Mouse (Mus musculus): ENCODE data around the gene Otud3. TPM values are rescaled to one million over a fixed set of nuclear protein-coding genes. Genes with fewer than 3 reads are reported as not detected.
"Not testable (repeated sequence)": the region's sequence is repeated elsewhere in the genome, so short reads cannot be mapped to it uniquely, and the experiment has no call there.

The Otud3 gene
- 10 to 100 TPM in 1 of 4 experiments, 1 to 10 TPM in 3; 9.6 to 14.6 (median 9.9) TPM for total RNA-seq (2022)

- DNase-seq (ENCODE audit: low spot score) = peak; percentile 93
Observed at GRCm38 (mm10) chr4:138913797-138914196, at the start of gene Otud3. Gene Otud3, minus strand, starts transcription at chr4:138913945.

DNA sequence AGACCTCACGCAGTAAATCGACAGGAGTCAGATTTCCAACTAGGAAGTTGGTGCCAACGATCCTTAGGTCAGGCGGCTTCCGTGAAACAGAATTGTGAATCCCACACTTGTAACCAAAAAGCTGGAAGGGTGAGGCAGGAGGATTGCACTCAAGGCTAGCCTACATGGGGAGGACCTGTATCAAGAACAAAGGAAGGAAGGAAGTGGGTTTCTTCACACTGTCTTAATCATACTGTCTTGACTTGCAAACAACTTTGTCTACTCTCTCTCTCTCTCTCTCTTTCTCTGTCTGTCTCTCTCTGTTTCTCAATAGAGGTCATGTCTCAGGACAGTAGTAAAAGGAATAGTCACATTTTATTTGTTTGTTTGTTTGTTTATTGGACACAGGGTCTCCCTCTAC is 49.0 kb upstream of the Otud3 start:
- DNase-seq (ENCODE audit: low spot score) = no peak

DNA sequence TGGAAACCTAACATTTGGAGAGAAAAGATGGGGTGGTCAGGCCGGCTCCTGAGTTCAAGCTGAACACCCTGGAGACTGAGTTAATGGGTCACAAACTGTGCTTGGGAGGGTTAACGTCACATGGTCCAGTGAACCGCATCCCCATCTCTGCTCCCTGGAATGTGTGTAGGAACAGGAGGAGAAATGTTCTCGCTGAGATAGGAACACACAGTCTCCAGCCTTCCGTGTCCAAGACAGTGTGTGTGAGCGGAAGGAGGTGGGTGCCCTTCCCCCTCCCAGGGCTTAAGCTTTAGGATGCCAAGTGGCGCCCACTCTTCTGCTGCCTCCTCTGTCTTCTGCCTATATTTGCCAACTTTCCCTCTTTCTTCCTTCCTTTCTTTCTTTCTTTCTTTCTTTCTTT is 46.2 kb upstream of the Otud3 start:
- DNase-seq (ENCODE audit: low spot score) = no peak

- DNase-seq (ENCODE audit: low spot score) = no peak
Observed at GRCm38 (mm10) chr4:138959120-138959519, 45.4 kb upstream of the Otud3 start.

DNA sequence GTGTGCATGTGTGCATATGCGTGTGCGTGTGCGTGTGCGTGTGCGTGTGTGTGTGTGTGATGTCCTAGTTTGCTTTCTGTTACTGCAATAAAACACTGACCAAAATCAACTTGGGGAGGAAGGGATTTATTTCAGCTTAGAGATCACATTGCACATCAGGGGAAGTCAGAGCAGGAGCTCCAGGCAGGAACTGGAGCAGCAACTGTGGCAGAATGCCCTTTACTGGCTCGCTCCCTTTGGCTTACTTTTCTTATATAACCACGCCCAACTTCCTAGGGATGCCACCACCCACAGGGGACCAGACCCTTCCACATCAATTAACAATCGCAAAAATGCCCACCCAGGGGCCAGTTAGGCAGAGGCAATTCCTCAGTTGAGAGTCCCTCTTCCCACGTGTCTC is 44.9 kb upstream of the Otud3 start:
- DNase-seq (ENCODE audit: low spot score) = no peak

- no peak for DNase-seq (ENCODE audit: low spot score)
Observed at GRCm38 (mm10) chr4:138948257-138948656, 34.5 kb upstream of the Otud3 start.

DNA sequence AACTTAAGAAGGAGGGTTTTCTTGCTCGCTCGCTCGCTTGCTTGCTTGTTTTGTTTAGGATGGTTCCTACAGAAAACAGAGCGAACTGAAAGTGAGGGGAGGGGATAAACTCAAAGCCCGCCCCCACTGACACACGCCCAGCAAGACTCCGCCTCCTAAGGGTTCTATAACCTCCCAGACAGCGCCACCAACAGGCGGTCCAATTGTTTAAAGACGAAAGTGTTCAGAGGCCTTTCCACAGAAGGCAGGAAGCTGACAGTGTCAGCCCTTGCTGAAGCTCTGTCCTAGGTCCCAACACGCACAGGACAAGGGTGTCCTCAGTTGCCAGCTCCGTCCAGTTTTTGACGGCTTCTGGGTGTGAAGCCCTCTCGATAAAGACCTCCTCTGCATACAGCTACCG is 30.0 kb upstream of the Otud3 start:
- peak; percentile 86 for DNase-seq (ENCODE audit: low spot score)

DNA sequence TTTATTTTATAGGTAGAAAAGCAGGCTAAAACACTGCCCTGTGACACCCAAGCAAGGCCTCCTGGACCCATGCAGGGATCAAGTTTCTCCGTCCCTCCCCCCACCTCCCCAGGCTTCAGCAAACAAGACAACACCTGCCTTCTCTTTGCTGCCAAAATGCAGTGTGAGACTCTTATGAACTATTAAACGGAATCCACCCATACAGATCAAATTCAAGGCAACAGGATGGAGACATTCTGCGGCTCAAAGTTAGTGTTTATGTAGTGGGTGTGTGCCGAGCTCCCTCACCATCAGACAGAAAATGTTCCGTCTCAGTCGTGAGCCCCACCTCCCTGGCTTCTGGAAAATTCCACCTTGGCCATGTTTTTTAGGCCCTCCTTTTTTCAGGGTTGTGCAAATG is 28.2 kb upstream of the Otud3 start:
- no peak for DNase-seq (ENCODE audit: low spot score)

DNA sequence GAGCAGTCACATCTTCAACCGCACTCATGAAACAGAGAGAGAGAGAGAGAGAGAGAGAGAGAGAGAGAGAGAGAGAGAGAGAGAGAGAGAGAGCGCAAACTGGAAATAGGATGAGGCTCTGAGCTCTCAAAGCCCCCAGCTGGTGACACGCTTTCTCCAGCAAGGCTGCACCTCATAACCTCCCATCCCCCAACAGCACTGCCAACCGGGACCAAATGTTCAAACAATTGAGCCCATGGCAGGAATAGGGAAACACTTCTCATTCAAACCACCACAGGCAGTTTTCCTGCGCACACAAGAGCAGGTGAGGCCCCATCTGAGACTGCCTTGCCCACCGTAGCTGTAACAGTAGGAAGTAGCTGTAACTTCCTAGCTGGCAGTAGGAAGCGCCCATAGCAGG is 27.7 kb upstream of the Otud3 start:
- DNase-seq (ENCODE audit: low spot score) = no peak

- DNase-seq (ENCODE audit: low spot score) = no peak
Observed at GRCm38 (mm10) chr4:138939481-138939880, 25.7 kb upstream of the Otud3 start.

- DNase-seq (ENCODE audit: low spot score) = no peak
Observed at GRCm38 (mm10) chr4:138938495-138939269, 24.9 kb upstream of the Otud3 start.

GRCm38 (mm10) chr4:138934456-138935145 is 20.9 kb upstream of the Otud3 start:
- DNase-seq (ENCODE audit: low spot score) = no peak

GRCm38 (mm10) chr4:138933862-138934261 is 20.1 kb upstream of the Otud3 start:
- no peak for DNase-seq (ENCODE audit: low spot score)

GRCm38 (mm10) chr4:138925561-138925960 is 11.8 kb upstream of the Otud3 start:
- DNase-seq (ENCODE audit: low spot score) = no peak

DNA sequence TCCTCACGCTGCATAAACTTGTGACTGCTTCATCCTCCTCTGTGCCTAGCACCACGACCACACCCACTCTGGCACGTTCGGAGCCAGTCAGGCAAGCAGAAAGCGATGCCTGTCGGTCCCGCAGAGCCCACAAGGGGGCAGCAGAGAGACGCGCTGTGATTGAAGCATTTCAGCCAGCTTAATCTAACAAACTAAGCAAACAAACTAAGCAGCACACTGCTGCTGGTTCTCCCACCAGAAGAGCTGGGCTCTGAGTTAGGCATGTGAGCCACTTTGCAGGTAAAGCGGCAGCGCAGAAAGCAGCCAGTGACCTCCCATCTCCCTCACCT is 8.3 kb upstream of the Otud3 start:
- DNase-seq (ENCODE audit: low spot score) = peak; percentile 96

- DNase-seq (ENCODE audit: low spot score) = no peak
Observed at GRCm38 (mm10) chr4:138921254-138922130, 7.7 kb upstream of the Otud3 start.

- DNase-seq (ENCODE audit: low spot score) = no peak
Observed at GRCm38 (mm10) chr4:138917282-138917681, 3.5 kb upstream of the Otud3 start.

DNA sequence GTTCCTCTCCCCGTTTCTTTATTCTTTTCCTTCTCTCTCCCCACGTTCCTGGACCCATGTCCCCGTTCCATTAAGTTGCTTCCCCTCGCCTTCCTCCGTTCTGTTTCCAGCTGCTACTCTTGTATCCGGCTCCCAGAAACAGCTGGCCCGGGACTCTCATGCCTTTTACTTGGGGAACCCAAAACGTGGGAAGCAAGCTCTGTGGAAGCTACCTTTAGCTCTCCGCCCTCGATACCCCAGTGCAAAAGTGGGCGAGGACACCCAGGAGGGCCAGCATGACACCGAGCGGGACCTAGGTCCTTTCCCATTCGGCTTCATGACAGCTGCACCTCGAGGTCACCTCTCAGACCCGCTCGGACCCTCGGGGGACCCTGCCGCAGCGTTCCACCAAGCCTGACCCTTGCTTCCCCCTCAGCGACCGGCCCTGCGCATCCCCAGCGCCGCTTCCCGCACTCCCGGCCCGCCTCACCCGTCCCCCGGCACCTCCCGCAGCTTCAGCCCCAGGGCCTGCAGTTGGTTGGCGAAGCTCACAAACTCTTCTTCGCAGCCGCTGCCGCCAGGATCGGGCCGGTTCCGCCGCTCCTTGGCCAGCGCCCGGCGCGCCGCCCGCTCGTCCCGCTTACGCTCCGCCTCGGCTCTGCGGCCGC is 481 bp downstream of the Otud3 start:
- peak; percentile 7 for DNase-seq (ENCODE audit: low spot score)

DNA sequence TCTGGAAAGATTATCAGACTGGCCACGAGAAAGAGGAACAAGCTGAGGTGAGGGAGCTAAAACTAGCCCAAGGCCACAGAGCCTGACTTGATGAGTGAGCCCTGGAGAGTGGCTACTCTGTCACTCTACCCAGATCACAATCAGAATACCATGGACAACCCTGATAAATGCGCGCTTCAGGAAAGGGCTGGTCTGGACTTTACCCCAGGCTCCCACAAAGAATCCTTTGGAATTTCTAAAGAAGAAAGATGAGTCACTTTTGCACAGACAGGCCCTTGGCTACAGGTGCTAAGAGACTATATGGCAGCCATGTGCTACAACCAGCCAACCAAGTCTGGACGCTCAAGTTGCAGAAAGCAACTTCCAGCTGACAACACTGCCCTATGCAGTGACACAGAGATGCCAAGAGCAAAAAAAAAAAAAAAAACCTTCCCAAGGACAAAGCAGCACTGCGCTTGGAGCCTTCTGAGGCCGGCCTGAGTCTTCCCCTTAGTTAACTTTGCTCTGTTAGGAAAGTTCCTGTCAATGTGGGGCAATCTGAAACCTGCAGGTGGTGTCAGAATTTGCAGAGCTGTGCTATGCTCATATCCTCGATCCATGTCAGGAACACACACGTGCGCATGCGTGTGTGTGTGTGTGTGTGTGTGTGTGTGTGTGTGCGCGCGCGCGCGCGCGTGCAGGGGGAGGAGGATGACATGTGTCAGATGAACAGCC is 8.0 kb downstream of the Otud3 start:
- no peak for DNase-seq (ENCODE audit: low spot score)

GRCm38 (mm10) chr4:138899361-138899760 is 14.4 kb downstream of the Otud3 start:
- no peak for DNase-seq (ENCODE audit: low spot score)

GRCm38 (mm10) chr4:138893789-138894188 is 20.0 kb downstream of the Otud3 start:
- not testable (repeated sequence) for DNase-seq (ENCODE audit: low spot score)
